Mouse (Mus musculus) heart, adult 11 months (tissue): Measurements from ENCODE around the gene B4galt5.
"Not testable (repeated sequence)": the region's sequence is repeated elsewhere in the genome, so short reads cannot be mapped to it uniquely, and the experiment has no call there.

Source experiments
- DNase-seq: peaks from one replicate; pipeline ENCODE4 v3.0.0; 2022

B4galt5 gene

GRCm38 (mm10) chr2:167348376-167349282, at the start of gene B4galt5:
TSS of gene B4galt5 (minus strand) at chr2:167349183.
- peak; percentile 96 for DNase-seq

GRCm38 (mm10) chr2:167396420-167396819, 47.4 kb upstream of the B4galt5 start:
- DNase-seq: not testable (repeated sequence)

GRCm38 (mm10) chr2:167394426-167394825, 45.4 kb upstream of the B4galt5 start:
- DNase-seq: no peak

GRCm38 (mm10) chr2:167386998-167387397, 38.0 kb upstream of the B4galt5 start:
- DNase-seq: peak; percentile 93

- peak; percentile 97 for DNase-seq
Observed at GRCm38 (mm10) chr2:167386456-167386855, 37.5 kb upstream of the B4galt5 start.

- peak; percentile 98 for DNase-seq
Observed at GRCm38 (mm10) chr2:167383666-167384083, 34.7 kb upstream of the B4galt5 start.

- no peak for DNase-seq
Observed at GRCm38 (mm10) chr2:167382389-167382788, 33.4 kb upstream of the B4galt5 start.

GRCm38 (mm10) chr2:167381596-167381995, 32.6 kb upstream of the B4galt5 start:
- DNase-seq: no peak

GRCm38 (mm10) chr2:167380615-167381285, 31.8 kb upstream of the B4galt5 start:
- DNase-seq: peak; percentile 93

GRCm38 (mm10) chr2:167378972-167379371, 30.0 kb upstream of the B4galt5 start:
- no peak for DNase-seq

- no peak for DNase-seq
Observed at GRCm38 (mm10) chr2:167377697-167378096, 28.7 kb upstream of the B4galt5 start.

- DNase-seq: peak; percentile 98
Observed at GRCm38 (mm10) chr2:167376160-167376564, 27.2 kb upstream of the B4galt5 start.

GRCm38 (mm10) chr2:167375688-167376087, 26.7 kb upstream of the B4galt5 start:
- no peak for DNase-seq

GRCm38 (mm10) chr2:167375135-167375534, 26.2 kb upstream of the B4galt5 start:
- peak; percentile 93 for DNase-seq

GRCm38 (mm10) chr2:167374191-167374805, 25.3 kb upstream of the B4galt5 start:
- DNase-seq: no peak

- DNase-seq: peak; percentile 98
Observed at GRCm38 (mm10) chr2:167373266-167373665, 24.3 kb upstream of the B4galt5 start.

- no peak for DNase-seq
Observed at GRCm38 (mm10) chr2:167371506-167371905, 22.5 kb upstream of the B4galt5 start.

GRCm38 (mm10) chr2:167368328-167368727, 19.3 kb upstream of the B4galt5 start:
- DNase-seq: peak; percentile 96

- DNase-seq: no peak
Observed at GRCm38 (mm10) chr2:167367777-167368281, 18.8 kb upstream of the B4galt5 start.

GRCm38 (mm10) chr2:167367325-167367724, 18.3 kb upstream of the B4galt5 start:
- no peak for DNase-seq

GRCm38 (mm10) chr2:167365063-167365462, 16.1 kb upstream of the B4galt5 start:
- DNase-seq: no peak

GRCm38 (mm10) chr2:167363272-167364045, 14.5 kb upstream of the B4galt5 start:
- DNase-seq: no peak
